Mouse (Mus musculus) left cerebral cortex, postnatal 10 days (tissue): ENCODE results near the gene Urm1. TPM values are rescaled to one million over a fixed set of nuclear protein-coding genes. Genes with fewer than 3 reads are reported as not detected.
"Not testable (repeated sequence)": the region's sequence is repeated elsewhere in the genome, so short reads cannot be mapped to it uniquely, and the experiment has no call there.

Experiments used
- DNase-seq, 2 experiments: peaks; one replicate each; pipeline ENCODE4 v3.0.0; 2021 to 2022; ENCODE audit warnings: low spot score in 2 of 2, mixed read lengths in 1 of 2; ENCODE audit errors: extremely low spot score in 1 of 2
- intact Hi-C: fragments of 180-260 bp; cut with DNase I; formaldehyde crosslinking; loops from one replicate; pipeline ENCODE4 v1.15.1; 2025
- total RNA-seq, 2 experiments: library from RNA; stranded (reverse); gene quantifications; 2 replicates each; pipeline ENCODE4 v1.2.3; 2021

Gene Urm1
- total RNA-seq, 2 experiments from 2014 or later = 54.7 to 61.8 TPM

GRCm38 (mm10) chr2:29856451-29857260 lies 36.8 kb downstream of the Urm1 start:
- intact Hi-C loops = no loop called here
- peak in 1 of 2 experiments; percentile 26 for DNase-seq

DNA sequence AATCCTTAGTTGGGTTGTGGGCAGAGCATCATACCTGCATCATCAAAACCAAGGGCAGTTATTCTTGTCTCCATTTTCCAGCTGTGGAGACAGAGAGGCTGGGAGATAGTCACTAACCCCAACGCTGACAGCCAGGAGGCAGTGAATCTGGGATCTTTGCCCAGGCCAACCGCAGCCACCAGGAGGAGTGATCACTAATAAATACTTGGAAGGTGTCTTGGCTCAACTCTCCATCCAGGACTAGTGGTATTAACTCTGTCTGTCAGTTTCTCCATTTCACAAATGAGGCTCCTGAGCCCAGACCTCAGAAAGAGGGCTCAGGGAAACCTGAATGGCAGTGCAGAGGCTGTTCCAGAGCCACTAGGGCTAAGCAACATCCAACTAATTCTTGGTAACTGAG lies 37.5 kb downstream of the Urm1 start:
- intact Hi-C loops = no loop called here
- DNase-seq = no peak

DNA sequence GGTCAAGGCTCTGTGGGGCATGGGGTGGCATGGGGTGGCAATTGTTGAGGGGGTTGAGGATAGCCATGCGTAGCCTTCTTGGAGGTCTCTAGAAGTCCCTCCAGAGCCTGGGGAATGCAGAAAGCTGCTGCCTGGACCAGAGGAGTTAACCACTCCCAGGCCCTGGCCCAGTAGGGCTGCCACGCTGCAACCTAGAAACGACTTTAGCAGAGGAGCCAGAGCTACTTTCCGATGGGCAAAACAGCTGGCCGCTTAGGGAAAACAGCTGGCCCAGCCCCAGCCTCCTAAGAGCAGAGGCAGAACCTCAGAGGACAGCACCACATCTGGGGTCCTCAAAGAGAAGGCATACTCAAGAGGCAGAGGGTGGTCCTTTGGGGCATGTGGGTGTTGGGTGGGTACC lies 38.1 kb downstream of the Urm1 start:
- intact Hi-C loops = loop anchor here (2.0 kb wide), 1 partner anchor 39 kb away; no protein-coding TSS in a partner anchor
- DNase-seq = no peak

DNA sequence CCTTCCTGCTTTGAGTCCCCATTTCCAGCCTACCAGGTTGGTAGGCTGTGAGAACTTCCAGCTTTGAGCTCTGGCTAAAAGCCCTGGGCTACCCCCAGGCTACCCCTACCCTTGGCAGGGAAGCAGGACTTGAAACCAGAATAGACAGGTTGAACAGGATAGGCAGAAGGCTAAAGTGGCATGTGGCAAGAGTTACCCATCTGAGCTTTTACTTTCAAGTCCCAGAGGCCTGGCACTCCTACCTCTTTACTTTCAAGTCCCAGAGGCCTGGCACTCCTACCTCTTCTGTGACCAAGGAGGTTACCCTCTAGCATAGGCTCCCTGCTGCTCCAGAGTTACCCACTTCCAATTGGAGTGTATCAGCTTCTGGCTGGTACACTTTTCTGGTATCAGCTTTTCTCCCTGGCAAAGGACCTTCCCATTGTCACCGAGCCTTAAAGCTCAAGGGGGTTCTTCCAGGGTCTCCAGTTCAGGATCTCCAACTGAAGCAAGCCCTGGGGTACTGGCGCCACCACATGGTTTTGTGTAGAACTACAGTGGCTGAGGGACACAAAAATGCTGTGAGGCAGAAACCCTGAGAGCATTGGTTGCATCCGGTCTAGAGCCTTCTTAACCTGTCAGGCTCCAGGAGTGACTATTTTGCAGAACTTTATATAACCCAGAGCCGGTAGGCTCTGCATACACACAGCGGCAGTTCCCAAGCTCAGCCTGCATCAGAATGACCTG lies 39.0 kb downstream of the Urm1 start:
- peak in 1 of 2 experiments; percentile 57 for DNase-seq
- intact Hi-C loops = loop anchor here (2.0 kb wide), 1 partner anchor 40 kb away; no protein-coding TSS in a partner anchor

GRCm38 (mm10) chr2:29865125-29865524 lies 45.2 kb downstream of the Urm1 start:
- no peak for DNase-seq
- intact Hi-C loops = no loop called here

- intact Hi-C loops = no loop called here
Observed at GRCm38 (mm10) chr2:29868949-29869645, 49.2 kb downstream of the Urm1 start, which contains the start of gene Cercam. Gene Cercam, plus strand, starts transcription at chr2:29869164.

GRCm38 (mm10) chr2:29869646-29870451 lies 50.0 kb downstream of the Urm1 start:
- no peak for DNase-seq
- intact Hi-C loops = no loop called here

More at GRCm38 (mm10) chr2:29868949-29869645, 49.2 kb downstream of the Urm1 start, which contains the start of gene Cercam:
- peak; percentile 81 to 90 for DNase-seq

DNA sequence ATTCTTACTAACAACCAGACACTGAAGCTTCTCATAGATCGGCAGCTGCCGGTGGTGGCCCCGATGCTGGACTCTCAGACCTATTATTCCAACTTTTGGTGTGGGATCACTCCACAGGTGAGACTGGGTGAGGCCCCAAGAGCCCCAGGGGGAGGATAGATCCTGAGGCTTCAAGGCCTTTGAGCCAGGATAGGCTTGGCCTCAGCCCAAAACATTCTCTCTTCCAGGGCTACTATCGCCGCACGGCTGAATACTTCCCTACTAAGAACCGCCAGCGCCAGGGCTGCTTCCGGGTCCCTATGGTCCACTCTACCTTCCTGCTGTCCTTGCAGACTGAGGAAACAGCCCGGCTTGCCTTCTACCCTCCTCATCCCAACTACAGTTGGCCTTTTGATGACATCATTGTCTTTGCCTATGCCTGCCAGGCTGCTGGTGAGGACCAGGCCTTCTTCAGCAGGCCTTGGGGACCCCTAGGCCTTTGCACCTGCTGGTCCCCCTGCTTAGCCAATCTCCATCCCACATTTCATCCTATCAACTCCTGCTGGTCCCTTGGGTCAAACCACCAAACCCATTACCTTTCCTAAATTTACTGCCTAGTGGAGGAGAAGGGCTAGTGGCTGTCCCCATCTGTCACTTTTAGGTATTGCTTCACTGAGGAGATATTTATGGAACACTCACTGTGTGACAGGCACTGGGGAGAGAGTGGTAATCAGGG lies 52.9 kb downstream of the Urm1 start:
- intact Hi-C loops = no loop called here
- DNase-seq = no peak

DNA sequence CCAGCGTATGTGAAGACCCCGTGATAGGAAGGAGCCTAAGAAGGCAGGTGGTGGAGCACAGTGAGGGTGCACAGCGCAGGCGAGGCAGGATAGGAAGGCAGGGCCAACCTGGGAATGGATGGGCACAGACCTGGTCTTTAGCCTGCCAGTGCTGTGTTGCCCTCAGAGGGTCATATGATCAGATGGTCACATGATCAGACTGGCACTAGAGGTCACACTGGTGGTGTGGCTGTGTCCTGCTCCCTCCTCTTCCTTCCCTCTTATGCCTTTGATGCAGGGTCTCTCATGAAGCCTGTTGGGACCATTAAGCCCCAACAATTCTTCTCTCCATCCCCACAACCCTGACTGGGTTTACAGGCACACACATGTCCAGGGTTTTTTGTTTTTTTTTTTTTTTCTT lies 53.9 kb downstream of the Urm1 start:
- intact Hi-C loops = no loop called here
- no peak for DNase-seq

DNA sequence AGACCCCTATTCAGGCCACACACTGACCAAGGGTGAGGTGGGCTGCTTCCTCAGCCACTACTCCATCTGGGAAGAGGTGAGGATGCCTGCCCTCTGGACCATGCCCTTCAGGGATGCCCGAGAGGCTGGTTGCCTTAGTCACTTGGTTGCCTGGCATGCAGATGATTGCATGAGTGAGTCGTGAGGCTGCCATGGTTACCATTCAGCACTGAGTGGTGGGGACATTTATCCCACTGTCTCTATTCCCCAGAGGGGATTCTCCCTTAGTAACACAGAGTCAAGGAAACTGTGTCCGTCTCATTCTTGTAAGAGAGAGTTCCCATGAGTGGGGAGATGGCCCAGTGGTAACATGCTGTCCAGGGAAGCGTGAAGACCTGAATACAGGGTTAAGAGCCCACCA lies 58.2 kb downstream of the Urm1 start:
- intact Hi-C loops = no loop called here
- DNase-seq = no peak

- no peak for DNase-seq
- intact Hi-C loops = no loop called here
Observed at GRCm38 (mm10) chr2:29879191-29879590, 59.3 kb downstream of the Urm1 start.

GRCm38 (mm10) chr2:29879964-29880830 lies 60.3 kb downstream of the Urm1 start:
- intact Hi-C loops = no loop called here
- no peak for DNase-seq

DNA sequence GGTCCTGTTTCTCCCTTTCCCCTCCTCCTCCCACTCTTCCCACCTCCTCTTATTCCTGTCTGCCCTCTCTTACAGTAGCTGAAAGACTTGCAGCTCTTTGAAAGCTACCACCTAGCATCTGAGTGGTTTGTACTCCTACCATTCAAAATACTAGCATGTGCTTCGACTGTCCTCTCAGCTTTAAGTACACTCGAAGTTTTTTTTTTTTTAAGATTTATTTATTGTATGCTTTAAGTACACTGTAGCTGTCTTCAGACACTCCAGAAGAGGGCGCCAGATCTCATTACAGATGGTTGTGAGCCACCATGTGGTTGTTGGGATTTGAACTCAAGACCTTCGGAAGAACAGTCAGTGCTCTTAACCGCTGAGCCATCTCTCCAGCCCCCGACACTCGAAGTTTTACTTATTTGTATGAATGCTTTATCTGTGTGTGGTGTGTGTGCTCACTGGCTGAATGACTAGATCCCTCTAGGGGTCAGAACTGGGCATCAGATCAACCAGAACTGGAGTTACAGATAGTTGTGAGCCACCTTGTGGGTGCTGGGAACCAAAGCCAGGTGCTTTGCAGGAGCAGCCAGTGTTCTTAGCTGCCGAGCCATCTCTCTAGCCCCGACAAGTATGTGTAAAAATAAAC lies 66.9 kb downstream of the Urm1 start:
- intact Hi-C loops, DNase-seq: not testable (repeated sequence)

DNA sequence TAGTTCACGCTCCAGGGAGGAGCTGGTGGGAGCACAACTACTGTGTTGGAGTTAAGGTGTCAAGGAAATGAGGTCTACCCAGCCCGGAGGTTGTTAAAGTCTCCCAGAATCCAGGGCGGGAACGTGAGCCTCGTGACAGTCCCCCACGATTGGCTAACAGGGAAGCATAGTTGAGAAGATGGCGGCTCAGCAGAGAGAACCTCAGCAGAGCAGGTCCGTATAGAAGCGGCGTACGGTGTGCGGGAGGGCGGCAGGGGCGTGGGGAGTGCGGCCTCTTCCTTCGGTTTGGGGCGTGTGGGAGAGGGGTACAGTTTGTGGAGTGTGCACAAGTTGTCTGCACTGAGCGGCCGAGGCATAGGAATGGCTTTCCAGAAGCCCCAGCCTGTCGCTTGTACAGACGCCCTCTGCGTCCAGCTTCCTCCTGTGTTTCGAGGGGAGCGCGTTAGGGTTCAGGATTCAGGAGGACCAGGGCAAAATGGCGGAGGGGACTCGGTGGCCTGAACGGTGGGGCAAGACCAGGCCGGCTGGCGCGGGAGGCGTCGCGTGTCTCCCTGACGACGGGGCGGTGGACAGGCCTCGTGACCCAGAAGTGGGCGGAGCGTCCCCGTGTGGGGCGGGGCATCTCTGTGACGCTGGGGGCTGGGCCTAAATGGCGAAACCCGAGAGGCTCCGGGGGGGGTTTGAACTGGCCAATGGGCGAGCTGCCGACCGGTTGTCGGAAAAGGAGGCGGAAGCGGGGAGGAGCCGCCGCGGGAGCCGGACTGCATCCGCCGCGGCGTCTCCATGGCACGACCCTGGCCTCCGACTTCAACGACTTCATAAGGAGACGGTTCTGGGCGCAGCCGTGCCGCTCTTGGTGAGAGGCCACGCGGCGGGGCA lies 69.4 kb downstream of the Urm1 start, which contains the start of gene Odf2:
Odf2 (plus strand) TSS at position 156 of the 879 bp plus-strand sequence.
- peak; percentile 99 to 100 for DNase-seq
- intact Hi-C loops = no loop called here

DNA sequence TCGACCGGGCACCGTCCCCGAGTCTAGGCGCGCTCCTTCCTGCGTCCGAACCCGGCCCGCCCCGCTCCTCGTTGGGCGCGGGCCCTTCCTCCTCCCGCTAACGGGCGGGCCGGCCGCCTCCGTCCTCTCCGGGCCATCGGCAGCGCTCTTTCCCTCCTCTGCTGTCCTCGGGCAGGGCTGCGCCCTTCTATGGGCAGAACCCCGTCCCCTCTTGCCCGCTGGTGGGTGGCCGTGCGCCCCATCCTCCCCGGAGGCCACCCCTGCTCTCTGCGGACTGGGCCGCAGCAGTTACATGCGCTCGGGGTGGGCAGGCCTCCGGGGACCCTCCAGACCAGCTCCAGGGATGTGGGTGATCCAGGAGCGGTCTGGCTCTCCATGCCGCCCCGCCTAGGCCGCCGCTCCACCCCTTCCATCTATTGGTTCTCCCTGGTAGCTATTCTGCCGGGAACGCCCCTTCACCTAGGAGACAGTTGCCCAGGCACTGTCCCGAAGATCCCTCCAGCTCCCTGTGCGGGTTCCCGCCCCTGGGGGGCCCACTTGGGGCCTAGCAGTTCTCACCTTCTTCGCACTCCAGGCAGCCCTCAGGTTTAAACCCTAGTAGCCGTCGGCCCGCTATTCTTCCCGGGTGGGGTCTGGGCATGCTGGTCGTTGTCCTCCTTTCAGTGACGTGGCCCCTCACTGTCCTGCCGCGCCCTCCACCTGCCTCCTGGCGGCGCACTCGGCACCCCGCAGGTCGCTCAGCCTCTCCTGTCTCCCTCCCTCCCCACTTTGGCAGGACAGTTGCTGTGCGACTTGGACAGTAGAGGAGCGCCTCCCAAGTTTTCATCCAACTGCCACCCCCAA lies 70.3 kb downstream of the Urm1 start:
- DNase-seq = peak; percentile 81 to 94
- intact Hi-C loops = loop anchor here (5.0 kb wide), 2 partner anchors 37 to 77 kb away; partner anchors contain the start of gene Sptan1
